Mouse (Mus musculus): ENCODE results near the gene Cnn2. TPM values are rescaled to one million over a fixed set of nuclear protein-coding genes. Genes with fewer than 3 reads are reported as not detected.
"Not testable (repeated sequence)": the region's sequence is repeated elsewhere in the genome, so short reads cannot be mapped to it uniquely, and the experiment has no call there.

Gene Cnn2
- polyA plus RNA-seq, 1 experiment from 2014 or later = 332 TPM

- no peaks in the 10 kb centered on the region for H3K9me3 ChIP-seq (ENCODE audit: low read length)
- no peaks in the 10 kb centered on the region for H3K27me3 ChIP-seq (ENCODE audit: insufficient read depth, low read length)
- H3K4me1 ChIP-seq (ENCODE audit: insufficient read depth, low read length) = peaks cover 11% of the 10 kb centered on the region
- WGBS = 78% methylated on average over 6 of the region's 6 CpGs
- H3K4me3 ChIP-seq (ENCODE audit: low read length) = no peak overlapping the region
- no peak overlapping the region for H3K9ac ChIP-seq (replicated peaks; ENCODE audit: low read length)
- H3K4me2 ChIP-seq (replicated peaks; ENCODE audit: low read depth, low read length) = no peak overlapping the region
- no peak overlapping the region for H3K27ac ChIP-seq (ENCODE audit: low read length)
- H3K36me3 ChIP-seq (ENCODE audit: insufficient read depth, low read length) = peaks cover 39% of the 10 kb centered on the region
- no peak for ATAC-seq (ENCODE audit: low FRiP score, low TSS enrichment)
These were observed 34.4 kb upstream of the Cnn2 start for GRCm38 (mm10) chr10:79953946-79954345.

GRCm38 (mm10) chr10:79955691-79956090 is 32.7 kb upstream of the Cnn2 start:
- 69% methylated on average over 9 of the region's 9 CpGs for WGBS
- Histone ChIP-seq H3K9me3 (ENCODE audit: low read length) (no peaks in the 10 kb centered on the region), H3K4me1 (ENCODE audit: insufficient read depth, low read length) (peaks cover 14% of the 10 kb centered on the region), H3K36me3 (ENCODE audit: insufficient read depth, low read length) (peaks cover 22% of the 10 kb centered on the region), H3K4me2 (replicated peaks; ENCODE audit: low read depth, low read length) (no peak overlapping the region), H3K9ac (replicated peaks; ENCODE audit: low read length) (no peak overlapping the region), H3K4me3 (ENCODE audit: low read length) (no peak overlapping the region), H3K27ac (ENCODE audit: low read length) (no peak overlapping the region), H3K27me3 (ENCODE audit: insufficient read depth, low read length) (no peaks in the 10 kb centered on the region)
- no peak for ATAC-seq (ENCODE audit: low FRiP score, low TSS enrichment)

DNA sequence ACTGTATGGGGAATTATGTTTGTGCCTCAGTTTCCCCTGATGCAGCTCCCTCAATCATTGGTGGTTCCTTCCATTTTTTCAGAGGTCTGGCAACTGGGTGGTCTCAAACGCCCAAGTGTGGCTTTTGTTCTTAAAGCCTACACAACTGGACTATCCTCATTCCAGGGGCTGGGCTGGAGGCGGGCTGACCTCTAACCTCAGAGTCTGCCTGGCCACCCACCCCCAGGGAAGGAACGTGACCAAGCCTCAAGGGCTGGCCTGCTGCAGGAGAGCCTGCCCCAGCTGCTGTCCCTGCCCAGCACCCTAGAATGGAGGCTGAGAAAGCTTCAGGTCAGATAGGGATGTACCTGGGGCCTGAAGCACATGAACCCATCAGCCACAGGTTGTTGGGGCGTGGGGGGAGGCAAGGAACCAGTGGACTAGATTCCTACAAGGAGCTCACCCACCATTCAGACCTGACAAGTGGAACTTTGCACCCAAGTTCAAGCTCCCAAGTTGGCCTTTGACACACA is 31.7 kb upstream of the Cnn2 start:
- Histone ChIP-seq H3K4me3 (ENCODE audit: low read length) (no peak overlapping the region), H3K4me2 (replicated peaks; ENCODE audit: low read depth, low read length) (no peak overlapping the region), H3K27ac (ENCODE audit: low read length) (no peak overlapping the region), H3K9me3 (ENCODE audit: low read length) (no peaks in the 10 kb centered on the region), H3K27me3 (ENCODE audit: insufficient read depth, low read length) (no peaks in the 10 kb centered on the region), H3K9ac (replicated peaks; ENCODE audit: low read length) (peak overlapping the region; percentile 26; the same call in 1 of the 2 replicates), H3K4me1 (ENCODE audit: insufficient read depth, low read length) (peaks cover 20% of the 10 kb centered on the region), H3K36me3 (ENCODE audit: insufficient read depth, low read length) (peaks cover 12% of the 10 kb centered on the region)
- 21% methylated on average over 4 of the region's 4 CpGs for WGBS
- ATAC-seq (ENCODE audit: low FRiP score, low TSS enrichment) = no peak

DNA sequence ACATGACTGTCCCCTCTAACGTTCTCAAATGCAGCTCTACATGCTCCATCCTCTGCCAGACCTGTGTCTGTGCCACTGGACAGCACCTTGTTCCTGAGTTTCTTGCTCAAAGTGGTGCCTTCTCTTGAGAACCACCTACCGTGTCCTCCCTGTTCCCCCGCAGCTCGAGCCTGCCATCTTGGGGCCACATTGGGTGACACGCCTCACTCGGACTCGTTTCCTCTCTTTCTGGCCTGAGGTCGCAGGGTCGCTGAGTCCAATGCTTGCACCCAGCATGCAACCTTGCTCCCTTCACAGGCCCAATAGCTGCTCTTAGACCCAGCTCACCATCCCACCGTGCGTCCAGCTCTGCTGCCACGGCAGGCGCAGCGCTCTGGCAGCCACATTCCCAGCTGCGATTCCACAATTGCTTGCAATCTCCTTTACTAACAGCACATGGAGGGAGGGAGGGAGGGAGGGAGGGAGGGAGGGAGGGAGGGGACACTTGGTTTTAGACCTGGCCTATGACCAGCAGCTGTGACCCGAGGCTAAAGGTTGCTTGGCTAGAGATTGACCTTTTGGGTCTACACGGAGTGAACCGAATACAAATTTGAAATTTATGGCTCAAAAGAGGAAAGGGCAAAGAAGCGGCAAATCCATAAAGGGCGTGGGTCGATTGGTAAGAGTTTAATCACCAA is 30.1 kb upstream of the Cnn2 start:
- Histone ChIP-seq H3K4me2 (replicated peaks; ENCODE audit: low read depth, low read length) (peak overlapping the region; percentile 32; the same call in 1 of the 2 replicates), H3K36me3 (ENCODE audit: insufficient read depth, low read length) (peaks cover 11% of the 10 kb centered on the region), H3K4me1 (ENCODE audit: insufficient read depth, low read length) (peaks cover 20% of the 10 kb centered on the region), H3K27ac (ENCODE audit: low read length) (no peak overlapping the region), H3K9ac (replicated peaks; ENCODE audit: low read length) (peak overlapping the region; percentile 54; the same call in 1 of the 2 replicates), H3K27me3 (ENCODE audit: insufficient read depth, low read length) (no peaks in the 10 kb centered on the region), H3K4me3 (ENCODE audit: low read length) (no peak overlapping the region), H3K9me3 (ENCODE audit: low read length) (no peaks in the 10 kb centered on the region)
- 9% methylated on average over 21 of the region's 21 CpGs for WGBS
- ATAC-seq (ENCODE audit: low FRiP score, low TSS enrichment) = peak; percentile 12

DNA sequence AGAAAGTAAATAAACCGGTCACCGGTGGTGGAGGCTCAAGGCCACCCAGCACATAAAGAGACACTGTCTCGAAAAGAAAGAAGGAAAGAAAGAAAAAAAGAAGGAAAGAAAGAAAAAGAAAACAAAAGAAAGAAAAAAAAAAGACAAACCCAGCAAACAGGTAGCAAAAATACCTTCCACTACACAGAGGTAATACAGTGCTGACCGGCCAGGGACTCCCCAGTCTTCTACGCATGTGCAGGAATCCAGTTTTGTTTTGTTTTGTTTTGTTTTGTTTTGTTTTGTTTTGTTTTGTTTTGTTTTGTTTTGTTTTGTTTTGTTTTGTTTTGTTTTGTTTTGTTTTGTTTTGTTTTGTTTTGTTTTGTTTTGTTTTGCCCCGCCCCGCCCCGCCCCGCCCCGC is 29.0 kb upstream of the Cnn2 start:
- Histone ChIP-seq H3K4me1 (ENCODE audit: insufficient read depth, low read length) (peaks cover 20% of the 10 kb centered on the region), H3K27ac (ENCODE audit: low read length) (0 out of 2 replicates have a peak overlapping the region, but pooled peaks have one; percentile 20), H3K36me3 (ENCODE audit: insufficient read depth, low read length) (peaks cover 21% of the 10 kb centered on the region), H3K4me2 (replicated peaks; ENCODE audit: low read depth, low read length) (peak overlapping the region; percentile 20; the same call in 1 of the 2 replicates), H3K4me3 (ENCODE audit: low read length) (peak overlapping the region; percentile 84)
- H3K27me3 ChIP-seq (ENCODE audit: insufficient read depth, low read length); H3K9ac ChIP-seq (replicated peaks; ENCODE audit: low read length); H3K9me3 ChIP-seq (ENCODE audit: low read length); ATAC-seq (ENCODE audit: low FRiP score, low TSS enrichment): not testable (repeated sequence)
- WGBS = 30% methylated on average over 10 of the region's 10 CpGs

DNA sequence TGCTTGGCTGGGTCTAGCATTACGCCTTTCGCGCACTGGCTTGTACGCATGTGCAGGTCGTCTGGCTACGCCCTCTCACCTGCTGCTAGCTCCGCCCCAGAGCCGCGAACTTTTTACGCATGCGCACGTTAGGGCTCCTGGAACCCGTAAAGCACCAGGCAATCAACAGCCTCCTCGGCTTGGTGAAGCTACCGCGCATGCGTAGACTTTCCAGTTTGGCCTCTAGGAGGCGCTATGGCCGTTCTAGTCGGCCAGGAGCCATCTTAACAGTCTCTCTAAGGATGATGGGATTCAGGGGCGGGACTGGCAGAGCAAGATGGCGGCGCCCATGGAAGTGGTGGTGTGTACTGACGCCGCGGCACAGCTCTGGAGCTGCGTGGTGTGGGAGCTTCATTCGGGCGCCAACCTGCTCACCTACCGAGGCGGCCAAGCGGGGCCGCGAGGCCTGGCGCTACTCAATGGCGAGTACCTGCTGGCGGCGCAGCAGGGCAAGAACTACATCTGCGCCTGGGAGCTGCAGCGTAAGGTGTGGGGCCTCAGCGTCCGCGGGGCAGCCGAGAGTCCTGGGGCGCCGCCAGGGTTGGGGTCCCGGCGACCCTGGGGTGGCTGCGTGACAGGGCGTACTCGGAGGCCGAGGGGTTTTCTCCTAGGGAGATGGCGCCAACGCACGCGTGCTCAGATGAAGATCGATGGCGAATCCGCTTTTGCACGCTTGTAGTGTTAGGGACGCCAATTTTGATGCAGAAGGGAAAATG is 28.4 kb upstream of the Cnn2 start, which contains the start of gene Wdr18:
Gene Wdr18 (plus strand): TSS at position 306 of the 755 bp plus-strand sequence.
- under 1% methylated on average over 61 of the region's 61 CpGs for WGBS

DNA sequence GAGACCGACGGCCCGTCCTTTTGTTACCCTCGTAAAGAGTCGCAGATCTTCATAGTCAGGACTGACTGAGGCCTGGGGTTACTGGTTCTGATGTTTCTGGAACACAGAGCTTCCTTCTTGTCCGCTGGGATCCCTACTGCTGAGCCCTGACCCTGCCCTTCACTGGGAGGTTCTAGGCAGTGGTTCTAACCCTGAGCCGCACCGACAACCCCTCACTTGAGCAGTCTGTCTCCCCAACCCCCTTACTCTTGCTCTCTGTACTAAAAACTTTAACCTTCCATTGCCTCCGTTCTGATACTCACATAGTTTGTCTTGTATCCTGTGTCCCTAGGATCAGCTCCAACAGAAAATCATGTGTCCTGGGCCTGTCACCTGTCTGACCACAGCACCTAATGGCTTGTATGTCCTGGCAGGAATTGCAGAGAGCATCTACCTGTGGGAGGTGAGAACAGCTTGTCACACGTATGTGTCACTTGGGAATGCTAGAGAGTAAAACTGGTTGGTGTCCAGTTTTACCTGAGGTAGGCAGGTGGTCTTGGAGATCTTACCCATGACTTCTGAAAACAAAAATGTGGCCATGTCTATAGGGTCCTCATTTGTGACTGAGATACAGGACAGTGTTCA is 27.6 kb upstream of the Cnn2 start:
- WGBS = 13% methylated on average over 10 of the region's 10 CpGs
- no peaks in the 10 kb centered on the region for H3K9me3 ChIP-seq (ENCODE audit: low read length)
- peak overlapping the region; percentile 78 for H3K9ac ChIP-seq (replicated peaks; ENCODE audit: low read length)
- peak overlapping the region; percentile 83 for H3K4me2 ChIP-seq (replicated peaks; ENCODE audit: low read depth, low read length)
- peak overlapping the region; percentile 84 for H3K4me3 ChIP-seq (ENCODE audit: low read length)
- peaks cover 20% of the 10 kb centered on the region for H3K4me1 ChIP-seq (ENCODE audit: insufficient read depth, low read length)
- ATAC-seq (ENCODE audit: low FRiP score, low TSS enrichment) = no peak
- no peaks in the 10 kb centered on the region for H3K27me3 ChIP-seq (ENCODE audit: insufficient read depth, low read length)
- H3K27ac ChIP-seq (ENCODE audit: low read length) = peak overlapping the region; percentile 41
- H3K36me3 ChIP-seq (ENCODE audit: insufficient read depth, low read length) = peaks cover 33% of the 10 kb centered on the region

More for the DNA sequence above, 28.4 kb upstream of the Cnn2 start, which contains the start of gene Wdr18:
- Histone ChIP-seq H3K4me3 (ENCODE audit: low read length) (peak within 1 kb of the TSS; percentile 84), H3K4me2 (replicated peaks; ENCODE audit: low read depth, low read length) (peak within 1 kb of the TSS; percentile 83), H3K36me3 (ENCODE audit: insufficient read depth, low read length) (peaks cover 26% of the 10 kb centered on the region), H3K27ac (ENCODE audit: low read length) (peak within 1 kb of the TSS; percentile 41), H3K4me1 (ENCODE audit: insufficient read depth, low read length) (peaks cover 20% of the 10 kb centered on the region), H3K27me3 (ENCODE audit: insufficient read depth, low read length) (no peaks in the 10 kb centered on the region), H3K9ac (replicated peaks; ENCODE audit: low read length) (peak within 1 kb of the TSS; percentile 78), H3K9me3 (ENCODE audit: low read length) (no peaks in the 10 kb centered on the region)
- peak; percentile 94 for ATAC-seq (ENCODE audit: low FRiP score, low TSS enrichment)

- no peak for ATAC-seq (ENCODE audit: low FRiP score, low TSS enrichment)
- Histone ChIP-seq H3K9me3 (ENCODE audit: low read length) (no peaks in the 10 kb centered on the region), H3K4me3 (ENCODE audit: low read length) (no peak overlapping the region), H3K4me1 (ENCODE audit: insufficient read depth, low read length) (peaks cover 9% of the 10 kb centered on the region), H3K9ac (replicated peaks; ENCODE audit: low read length) (no peak overlapping the region), H3K27me3 (ENCODE audit: insufficient read depth, low read length) (no peaks in the 10 kb centered on the region), H3K4me2 (replicated peaks; ENCODE audit: low read depth, low read length) (no peak overlapping the region), H3K36me3 (ENCODE audit: insufficient read depth, low read length) (peaks cover 57% of the 10 kb centered on the region), H3K27ac (ENCODE audit: low read length) (no peak overlapping the region)
- WGBS = 93% methylated on average over 7 of the region's 7 CpGs
These were observed 23.7 kb upstream of the Cnn2 start for GRCm38 (mm10) chr10:79964727-79965126.

DNA sequence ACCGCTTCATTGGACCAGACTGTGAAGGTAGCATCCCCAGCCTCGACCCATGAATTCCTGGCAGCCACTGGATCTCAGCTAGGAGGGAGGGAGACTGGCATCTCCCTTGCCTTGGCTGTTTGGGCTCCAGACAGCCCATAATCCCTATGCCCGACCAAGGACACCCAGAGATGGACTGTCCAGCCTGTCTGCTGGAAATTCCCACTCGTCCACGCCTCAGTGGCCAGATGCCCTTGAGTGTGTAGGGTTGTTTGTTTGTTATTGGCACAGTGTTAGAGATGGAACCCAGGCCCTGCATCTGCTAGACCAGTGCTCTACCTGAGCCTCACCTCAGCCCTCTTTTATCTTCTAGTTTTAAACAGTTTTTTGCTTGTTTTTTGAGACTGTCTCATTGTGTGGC is 23.1 kb upstream of the Cnn2 start:
- Histone ChIP-seq H3K4me2 (replicated peaks; ENCODE audit: low read depth, low read length) (no peak overlapping the region), H3K9me3 (ENCODE audit: low read length) (no peaks in the 10 kb centered on the region), H3K4me1 (ENCODE audit: insufficient read depth, low read length) (peaks cover 9% of the 10 kb centered on the region), H3K36me3 (ENCODE audit: insufficient read depth, low read length) (peaks cover 57% of the 10 kb centered on the region), H3K27ac (ENCODE audit: low read length) (no peak overlapping the region), H3K9ac (replicated peaks; ENCODE audit: low read length) (no peak overlapping the region), H3K4me3 (ENCODE audit: low read length) (no peak overlapping the region), H3K27me3 (ENCODE audit: insufficient read depth, low read length) (no peaks in the 10 kb centered on the region)
- 86% methylated on average over 5 of the region's 5 CpGs for WGBS
- ATAC-seq (ENCODE audit: low FRiP score, low TSS enrichment) = no peak
